Mouse (Mus musculus) yolk sac, embryonic 10.5 days (tissue): ENCODE data around the gene Oaz1.

ENCODE experiments used
- DNase-seq: peaks from one replicate; pipeline ENCODE4 v3.0.0-alpha.2; 2017; ENCODE audit warnings: low spot score

Oaz1 gene

GRCm38 (mm10) chr10:80854913-80855748, 28.7 kb downstream of the Oaz1 start, which contains the start of the genes Lsm7 and Sppl2b:
Gene Lsm7, minus strand, starts transcription at chr10:80855209.
Gene Sppl2b, plus strand, starts transcription at chr10:80855275.
- peak; percentile 94 for DNase-seq

GRCm38 (mm10) chr10:80855749-80856073, 29.3 kb downstream of the Oaz1 start:
- DNase-seq = no peak

GRCm38 (mm10) chr10:80856267-80856666, 29.8 kb downstream of the Oaz1 start:
- DNase-seq = no peak

DNA sequence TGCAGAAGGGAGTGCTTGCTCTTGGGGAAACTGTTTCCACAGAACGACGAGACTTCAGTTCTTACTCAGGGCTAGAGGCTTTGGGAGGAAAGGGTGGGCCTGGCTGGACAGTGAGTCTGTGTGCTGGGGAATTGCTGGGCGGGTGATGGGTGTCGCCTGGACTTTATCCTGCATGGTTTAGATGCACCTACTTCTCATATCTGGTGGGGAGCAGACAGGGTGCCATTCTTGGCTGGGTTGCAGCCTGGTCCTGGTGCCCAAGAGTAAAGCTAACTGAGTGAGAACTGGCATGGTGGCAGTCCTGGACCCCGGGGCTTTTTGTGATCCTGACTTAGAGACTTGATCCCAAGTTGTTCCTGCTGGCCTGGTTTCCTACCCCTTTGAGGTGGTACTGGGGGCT, 30.5 kb downstream of the Oaz1 start:
- DNase-seq = no peak

DNA sequence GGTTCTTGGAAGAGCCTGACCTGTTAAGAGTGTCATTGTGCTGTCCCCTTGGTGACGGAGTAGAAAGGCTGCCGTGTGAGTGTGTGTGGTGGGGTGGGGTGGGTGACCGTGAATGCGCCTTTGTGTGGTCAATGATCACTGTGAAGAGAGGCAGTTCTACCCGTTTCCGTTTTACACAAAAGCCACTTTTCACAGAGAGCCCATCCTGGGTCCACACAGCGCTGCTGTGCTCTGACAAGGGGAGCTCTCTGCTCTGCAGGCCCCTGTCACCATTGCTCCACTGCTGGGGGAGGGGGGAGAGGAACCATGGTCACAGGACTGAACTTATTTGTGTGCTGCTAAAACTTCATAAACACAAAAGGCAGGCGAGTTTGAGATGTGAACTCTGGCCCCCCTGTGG, 30.9 kb downstream of the Oaz1 start:
- DNase-seq = no peak

DNA sequence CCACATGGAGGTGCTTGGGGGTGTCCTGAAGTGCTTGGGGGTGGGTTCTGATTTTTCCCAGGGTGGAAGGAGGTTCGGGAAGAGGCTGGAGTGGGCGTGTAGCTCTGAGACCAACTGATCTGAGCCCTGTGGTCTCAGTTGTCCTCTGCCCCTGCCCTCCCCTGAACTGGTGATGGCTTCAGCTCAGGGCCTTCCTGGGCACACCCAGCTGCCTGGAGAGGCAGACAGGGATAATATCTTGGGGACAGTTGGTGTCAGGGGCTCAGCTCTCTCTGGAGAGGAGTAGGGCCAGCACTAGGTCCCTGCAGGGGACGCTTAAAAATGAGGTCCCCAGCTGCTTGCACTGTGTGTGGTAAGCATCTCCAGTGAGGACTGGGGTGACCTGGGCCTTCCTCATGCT, 31.4 kb downstream of the Oaz1 start:
- no peak for DNase-seq

DNA sequence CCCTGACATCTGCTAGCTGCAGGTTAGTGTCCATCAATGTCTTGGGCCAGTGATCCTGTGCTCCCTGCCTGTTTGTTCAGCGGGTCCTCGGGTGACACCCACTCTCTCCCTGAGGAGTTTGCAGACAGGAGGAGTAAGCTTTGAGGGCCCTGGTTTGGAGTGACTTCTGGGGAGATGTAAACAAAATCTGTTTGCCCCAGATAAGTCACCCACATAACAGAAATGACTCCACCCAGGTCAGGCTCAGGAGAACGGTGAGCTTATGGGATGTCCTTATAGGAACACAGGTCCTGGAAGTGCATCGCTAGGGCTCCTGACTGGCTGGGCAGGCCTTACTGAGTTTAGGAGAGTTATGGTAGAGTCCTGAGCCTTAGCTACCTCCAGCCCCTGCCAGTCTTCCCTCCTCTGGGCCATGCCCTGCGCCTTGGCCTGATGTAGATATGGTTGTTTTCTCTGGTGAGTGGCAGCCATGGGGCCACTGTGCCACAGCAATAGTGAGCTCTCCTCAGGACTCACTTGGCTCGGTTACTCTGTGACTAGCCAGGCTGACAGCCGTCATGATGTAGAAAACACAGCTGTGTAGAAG, 32.0 kb downstream of the Oaz1 start:
- no peak for DNase-seq

- no peak for DNase-seq
These were observed 35.8 kb downstream of the Oaz1 start for GRCm38 (mm10) chr10:80862305-80862704.

DNA sequence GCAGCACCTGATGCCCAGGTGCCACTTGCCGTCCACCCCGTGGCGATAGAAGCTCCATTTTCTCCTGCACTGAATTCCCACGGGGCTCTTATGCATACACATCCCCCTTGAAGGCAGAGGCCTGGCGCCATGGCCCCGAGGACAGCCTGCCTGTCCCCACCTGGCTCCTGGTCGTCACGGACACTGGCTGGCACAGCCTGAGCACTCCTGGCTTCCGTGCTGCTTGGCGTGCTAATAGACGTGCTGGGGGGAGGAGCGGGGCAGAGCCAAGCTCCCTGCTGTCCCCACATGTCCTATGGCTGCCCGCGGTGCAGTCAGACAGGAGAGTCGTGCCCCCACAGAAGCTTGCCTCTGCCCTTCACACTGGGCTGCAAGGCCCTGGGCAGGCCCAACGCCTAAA, 38.0 kb downstream of the Oaz1 start:
- no peak for DNase-seq

DNA sequence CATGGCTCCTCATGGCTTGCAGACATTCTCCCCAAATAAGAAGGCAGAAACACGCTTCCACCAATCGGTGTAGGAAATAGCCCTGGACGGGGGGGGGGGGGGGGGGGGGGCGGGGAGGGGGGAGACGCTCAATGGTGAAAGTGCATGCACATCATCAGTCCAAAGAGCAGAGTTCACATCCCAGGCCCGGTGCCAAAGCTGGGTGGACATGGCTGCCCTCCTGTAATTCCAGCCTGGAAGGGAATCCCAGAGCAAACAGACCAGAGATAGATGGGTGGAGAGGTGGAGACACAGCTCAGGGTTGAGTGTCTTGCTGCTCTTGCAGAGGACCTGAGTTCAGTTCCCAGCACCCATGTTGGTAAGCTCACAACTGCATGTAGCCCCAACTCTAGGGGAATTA, 44.5 kb downstream of the Oaz1 start:
- DNase-seq = no peak

GRCm38 (mm10) chr10:80871581-80871980, 45.1 kb downstream of the Oaz1 start, which contains the start of gene Tmprss9:
Gene Tmprss9, plus strand, starts transcription at chr10:80871848.
- DNase-seq = no peak

GRCm38 (mm10) chr10:80874035-80874434, 47.6 kb downstream of the Oaz1 start:
- DNase-seq = no peak

DNA sequence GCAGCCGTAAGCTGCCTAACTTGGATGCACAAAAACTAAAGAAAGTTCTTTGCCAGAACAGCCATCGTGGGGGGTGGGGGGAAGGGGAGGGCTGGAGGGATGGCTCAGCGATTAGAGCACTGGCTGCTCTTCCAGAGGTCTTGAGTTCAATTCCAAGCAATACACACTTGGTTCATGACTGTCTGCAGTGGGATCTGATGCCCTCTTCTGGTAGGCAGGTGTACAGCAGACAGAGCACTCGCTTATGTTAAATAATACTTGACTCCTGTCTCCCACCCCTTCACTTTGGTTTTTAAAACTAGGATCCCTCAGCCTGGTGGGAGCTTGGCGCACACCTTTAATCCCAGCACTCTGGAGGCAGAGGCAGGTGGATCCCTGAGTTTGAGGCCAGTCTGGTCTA, 49.6 kb downstream of the Oaz1 start:
- DNase-seq = no peak

DNA sequence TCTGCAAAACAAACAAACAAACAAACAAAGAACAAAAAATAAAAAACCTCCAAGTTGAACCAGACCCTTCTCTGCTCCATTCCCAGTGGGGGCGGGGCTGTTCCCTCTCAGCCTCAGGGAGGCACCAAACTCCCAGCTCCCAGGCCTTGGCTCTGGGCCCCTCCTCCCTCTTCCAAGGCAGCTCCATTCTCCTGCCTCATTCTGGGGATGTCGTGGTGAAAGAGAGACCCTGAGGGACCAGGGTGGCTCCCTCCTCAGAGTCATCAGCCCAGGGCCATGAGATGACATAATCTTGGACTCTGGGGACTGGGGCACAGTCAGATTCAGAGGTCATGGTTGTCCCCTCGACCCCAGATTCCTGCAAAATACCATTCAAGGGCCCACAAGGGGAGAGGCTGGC, 50.1 kb downstream of the Oaz1 start:
- no peak for DNase-seq
